Mouse (Mus musculus) embryonic facial prominence, embryonic 15.5 days (tissue): Measurements from ENCODE around the gene Icam1. TPM values are rescaled to one million over a fixed set of nuclear protein-coding genes. Genes with fewer than 3 reads are reported as not detected.

Experiments
- ATAC-seq: fragments of 200-750 bp; cut with Nextera tagmentation; 2 replicates; pipeline ENCODE4 v1.8.0; 2017; ENCODE audit warnings: low read depth, moderate TSS enrichment; ENCODE audit not compliant: insufficient number of reproducible peaks, low FRiP score, low TSS enrichment
- H3K27ac ChIP-seq: fragments of 300-500 bp; sonication (generic); replicated peaks from 2 replicates; pipeline ENCODE4 v1.5.1; 2015; ENCODE audit warnings: mild to moderate bottlenecking, inconsistent platforms
- H3K27me3 ChIP-seq: fragments of 300-500 bp; sonication (generic); 2 replicates; pipeline ENCODE4 v1.6.1; 2015; ENCODE audit warnings: inconsistent platforms
- H3K36me3 ChIP-seq: fragments of 300-500 bp; sonication (generic); 2 replicates; pipeline ENCODE4 v1.6.1; 2015; ENCODE audit warnings: mild to moderate bottlenecking, inconsistent platforms
- H3K4me1 ChIP-seq: fragments of 300-500 bp; sonication (generic); 2 replicates; pipeline ENCODE4 v1.6.1; 2015; ENCODE audit warnings: inconsistent platforms
- H3K4me2 ChIP-seq: fragments of 300-500 bp; sonication (generic); replicated peaks from 2 replicates; pipeline ENCODE4 v1.6.1; 2015; ENCODE audit warnings: mild to moderate bottlenecking, inconsistent platforms
- H3K4me3 ChIP-seq: fragments of 300-500 bp; sonication (generic); replicated peaks from 2 replicates; pipeline ENCODE4 v1.5.1; 2015; ENCODE audit warnings: mild to moderate bottlenecking, inconsistent platforms
- H3K9ac ChIP-seq: fragments of 300-500 bp; sonication (generic); 2 replicates; pipeline ENCODE4 v1.6.1; 2015; ENCODE audit warnings: inconsistent platforms
- H3K9me3 ChIP-seq: fragments of 300-500 bp; sonication (generic); replicated peaks from 2 replicates; pipeline ENCODE4 v1.6.1; 2016; ENCODE audit warnings: inconsistent platforms
- WGBS: fragments of 180-500 bp; shearing (Covaris S2); methylation state at CpG from one replicate; pipeline ENCODE4 v1.1.7; 2015; 5-methylcytosine and 5-hydroxymethylcytosine counted together
- polyA plus RNA-seq: library from polyadenylated mRNA; unstranded; fragments of >200 nt; fragmentation: Nextera tagmentation; extraction: Ambion mirVana; gene quantifications from 2 replicates; pipeline ENCODE4 v1.2.1, GENCODE M21; 2015

Icam1 gene
- 20.7 and 21.7 TPM in 2 replicates for polyA plus RNA-seq

GRCm38 (mm10) chr9:21015571-21016130, at the start of gene Icam1:
TSS of gene Icam1 (plus strand) at chr9:21015985.
- Histone ChIP-seq H3K9ac (peak within 1 kb of the TSS; percentile 37), H3K4me2 (peak within 1 kb of the TSS; percentile 75), H3K36me3 (no peaks in the 10 kb centered on the region), H3K4me1 (peaks cover 26% of the 10 kb centered on the region), H3K27ac (peak within 1 kb of the TSS; percentile 48), H3K4me3 (peak within 1 kb of the TSS; percentile 49), H3K27me3 (peaks cover 35% of the 10 kb centered on the region), H3K9me3 (no peaks in the 10 kb centered on the region)
- ATAC-seq: peak; percentile 51; the same call in 1 of the 2 replicates
- WGBS: under 1% methylated on average over 30 of the region's 30 CpGs

DNA sequence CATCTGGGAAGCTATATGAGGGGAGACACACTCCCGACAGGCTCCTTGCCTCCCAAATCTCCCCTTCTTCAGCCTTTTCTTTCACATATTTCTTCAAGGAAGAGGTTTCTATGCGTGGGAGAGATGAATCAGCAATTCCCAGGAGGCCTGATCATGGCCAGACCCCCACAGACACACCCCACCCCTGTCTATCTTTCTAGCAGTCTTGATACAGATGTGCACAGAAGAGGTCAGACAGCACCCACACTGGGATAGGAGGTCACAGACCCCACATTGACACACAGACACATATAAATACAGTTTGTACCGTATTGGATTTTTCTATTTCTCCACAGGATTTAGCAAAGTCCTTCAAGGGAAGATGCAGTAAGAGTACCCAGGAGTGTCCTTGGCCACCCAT, 49.8 kb upstream of the Icam1 start:
- no peak for ATAC-seq
- H3K4me2 ChIP-seq: no peak overlapping the region
- peaks cover 19% of the 10 kb centered on the region for H3K4me1 ChIP-seq
- no peak overlapping the region for H3K9ac ChIP-seq
- no peaks in the 10 kb centered on the region for H3K27me3 ChIP-seq
- H3K9me3 ChIP-seq: no peaks in the 10 kb centered on the region
- peaks cover 61% of the 10 kb centered on the region for H3K36me3 ChIP-seq
- H3K27ac ChIP-seq: no peak overlapping the region
- WGBS: 77% methylated on average over 3 of the region's 3 CpGs
- no peak overlapping the region for H3K4me3 ChIP-seq

DNA sequence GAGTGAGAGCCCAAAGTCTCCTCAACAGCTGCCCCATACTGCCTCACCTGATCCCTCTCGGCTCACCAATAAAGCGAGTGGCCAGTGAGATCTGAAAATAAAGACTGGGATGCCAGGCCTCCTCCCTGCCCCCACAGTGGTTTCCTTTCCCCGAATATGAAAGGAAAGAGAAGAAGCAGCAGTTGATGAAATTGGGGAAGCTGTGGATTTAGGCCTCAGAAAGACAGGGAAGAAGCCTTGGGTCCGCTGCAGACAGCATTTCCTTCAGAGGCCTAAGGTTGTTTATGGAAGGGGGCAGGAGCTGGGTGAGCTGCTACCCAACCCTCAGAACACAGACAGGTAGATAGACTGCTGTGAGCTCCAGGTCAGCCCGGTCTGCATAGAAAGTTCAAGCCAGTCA, 49.0 kb upstream of the Icam1 start:
- WGBS: 86% methylated on average over 5 of the region's 5 CpGs
- no peak overlapping the region for H3K27ac ChIP-seq
- peaks cover 26% of the 10 kb centered on the region for H3K4me1 ChIP-seq
- no peaks in the 10 kb centered on the region for H3K9me3 ChIP-seq
- no peak overlapping the region for H3K9ac ChIP-seq
- H3K4me3 ChIP-seq: no peak overlapping the region
- peaks cover 61% of the 10 kb centered on the region for H3K36me3 ChIP-seq
- no peak overlapping the region for H3K4me2 ChIP-seq
- no peak for ATAC-seq
- H3K27me3 ChIP-seq: no peaks in the 10 kb centered on the region

GRCm38 (mm10) chr9:20971751-20972140, 44.0 kb upstream of the Icam1 start:
- peaks cover 61% of the 10 kb centered on the region for H3K4me1 ChIP-seq
- ATAC-seq: peak; percentile 67
- whole genome bisulfite sequencing: 15% methylated on average over 7 of the region's 7 CpGs
- H3K36me3 ChIP-seq: peaks cover 31% of the 10 kb centered on the region
- H3K4me3 ChIP-seq: peak overlapping the region; percentile 97
- H3K27me3 ChIP-seq: no peaks in the 10 kb centered on the region
- H3K9ac ChIP-seq: no peak overlapping the region
- H3K9me3 ChIP-seq: no peaks in the 10 kb centered on the region
- peak overlapping the region; percentile 85 for H3K4me2 ChIP-seq
- H3K27ac ChIP-seq: peak overlapping the region; percentile 99

DNA sequence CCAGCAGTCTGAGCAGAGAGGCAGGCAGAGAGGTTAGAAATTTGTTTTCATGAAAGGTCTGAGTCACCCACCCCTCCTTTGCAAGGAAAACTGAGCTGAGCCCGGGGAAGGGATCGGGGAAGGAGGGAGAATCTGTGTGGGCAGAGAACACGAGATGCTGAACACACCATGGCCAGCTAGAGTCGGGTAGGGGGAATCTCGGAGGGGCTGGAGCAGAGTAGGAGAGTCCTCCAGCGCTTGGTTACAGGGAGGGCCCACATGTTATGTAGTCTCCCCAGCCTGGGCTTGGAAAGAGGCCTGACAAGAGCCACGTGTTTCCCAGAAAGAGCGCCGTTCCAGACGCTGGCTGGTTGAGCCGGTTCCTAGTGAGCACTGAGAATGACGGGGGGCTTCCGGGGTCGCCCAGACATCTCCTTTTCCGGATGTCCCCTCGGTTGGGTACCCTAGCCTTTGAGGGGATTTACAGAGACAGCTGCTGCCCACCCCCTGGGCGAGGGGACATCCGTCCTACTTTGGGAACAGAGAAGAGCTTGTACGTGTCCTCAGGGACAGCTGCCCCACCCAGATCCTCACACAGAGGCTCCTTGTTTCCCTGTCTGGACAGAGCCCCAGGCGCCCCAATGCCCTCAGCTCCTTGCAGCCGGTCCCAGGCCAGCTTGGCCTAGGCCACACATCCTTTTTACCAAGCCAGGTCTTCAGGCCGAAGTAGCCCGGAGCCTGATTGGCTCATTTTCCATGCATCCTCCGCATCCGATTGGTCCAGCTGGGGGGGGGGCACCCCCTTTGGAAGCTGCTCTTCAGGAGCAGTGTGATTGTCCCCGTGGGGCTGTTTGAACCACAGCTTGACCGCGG, 43.4 kb upstream of the Icam1 start:
- Histone ChIP-seq H3K27me3 (no peaks in the 10 kb centered on the region), H3K4me3 (peak overlapping the region; percentile 97), H3K9me3 (no peaks in the 10 kb centered on the region), H3K4me2 (peak overlapping the region; percentile 85), H3K36me3 (peaks cover 24% of the 10 kb centered on the region), H3K4me1 (peaks cover 65% of the 10 kb centered on the region), H3K9ac (peak overlapping the region; percentile 44; the same call in 1 of the 2 replicates), H3K27ac (peak overlapping the region; percentile 99)
- peak; percentile 77 for ATAC-seq
- WGBS: 3% methylated on average over 28 of the region's 28 CpGs

- Histone ChIP-seq H3K4me3 (peak overlapping the region; percentile 97), H3K4me1 (peaks cover 68% of the 10 kb centered on the region), H3K4me2 (peak overlapping the region; percentile 85), H3K9me3 (no peaks in the 10 kb centered on the region), H3K27me3 (no peaks in the 10 kb centered on the region), H3K27ac (peak overlapping the region; percentile 99), H3K36me3 (peaks cover 17% of the 10 kb centered on the region), H3K9ac (0 out of 2 replicates have a peak overlapping the region, but pooled peaks have one; percentile 44)
- no peak for ATAC-seq
- 55% methylated on average over 4 of the region's 4 CpGs for WGBS
Measured at GRCm38 (mm10) chr9:20973001-20973681, 42.6 kb upstream of the Icam1 start.

- Histone ChIP-seq H3K27me3 (no peaks in the 10 kb centered on the region), H3K4me3 (peak overlapping the region; percentile 97), H3K9ac (peak overlapping the region; percentile 26), H3K4me1 (peaks cover 72% of the 10 kb centered on the region), H3K36me3 (peaks cover 11% of the 10 kb centered on the region), H3K9me3 (no peaks in the 10 kb centered on the region), H3K4me2 (peak overlapping the region; percentile 85), H3K27ac (peak overlapping the region; percentile 99)
- no peak for ATAC-seq
- 25% methylated on average over 5 of the region's 6 CpGs for WGBS
Measured at GRCm38 (mm10) chr9:20973682-20974075, 42.1 kb upstream of the Icam1 start.

DNA sequence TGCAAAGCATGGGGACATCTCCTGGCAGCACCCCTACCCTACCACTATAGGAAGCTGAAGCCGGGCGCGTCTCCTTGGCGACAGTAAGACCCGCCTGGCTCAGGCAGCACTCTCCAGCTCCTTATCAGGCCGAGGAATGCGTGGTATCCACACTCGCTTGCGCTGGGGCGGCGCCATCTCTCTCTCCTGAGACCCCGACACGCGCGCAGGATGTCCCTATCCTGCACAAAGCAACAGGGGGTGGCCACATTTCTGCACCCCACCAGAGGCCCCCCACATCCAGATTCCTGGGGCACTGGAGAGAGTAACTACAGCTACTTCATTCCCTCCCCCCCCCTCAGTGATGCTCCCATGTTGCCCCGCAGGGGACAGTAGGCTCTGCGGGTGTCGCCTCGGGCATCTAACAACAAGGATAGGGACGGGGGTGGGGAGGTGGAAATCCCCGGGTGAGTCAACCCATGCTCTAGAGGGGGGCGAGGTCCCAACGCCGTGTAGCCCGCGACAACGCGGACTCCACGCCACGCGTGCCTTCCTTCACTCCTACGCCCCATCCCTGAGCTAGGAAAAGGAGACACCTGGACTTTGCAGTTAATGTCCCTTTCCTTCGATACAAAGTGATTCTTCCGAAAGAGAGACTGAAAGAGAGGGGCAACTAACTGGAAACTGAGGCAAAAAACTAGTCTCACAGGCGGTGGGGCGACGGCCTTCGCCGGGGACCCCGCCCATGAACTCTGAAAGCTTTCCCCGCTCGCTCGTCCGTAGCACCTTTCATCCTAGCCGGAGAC, 40.2 kb upstream of the Icam1 start:
- no peaks in the 10 kb centered on the region for H3K27me3 ChIP-seq
- peak overlapping the region; percentile 99 for H3K27ac ChIP-seq
- under 1% methylated on average over 45 of the region's 45 CpGs for WGBS
- H3K9me3 ChIP-seq: no peaks in the 10 kb centered on the region
- H3K4me1 ChIP-seq: peaks cover 71% of the 10 kb centered on the region
- H3K4me3 ChIP-seq: peak overlapping the region; percentile 97
- H3K9ac ChIP-seq: peak overlapping the region; percentile 94
- no peak for ATAC-seq
- peak overlapping the region; percentile 85 for H3K4me2 ChIP-seq
- H3K36me3 ChIP-seq: no peaks in the 10 kb centered on the region

- peak; percentile 78 for ATAC-seq
- Histone ChIP-seq H3K9me3 (no peaks in the 10 kb centered on the region), H3K27ac (peak within 1 kb of the TSS; percentile 99), H3K36me3 (no peaks in the 10 kb centered on the region), H3K4me3 (peak within 1 kb of the TSS; percentile 97), H3K9ac (peak within 1 kb of the TSS; percentile 94), H3K4me1 (peaks cover 64% of the 10 kb centered on the region), H3K27me3 (no peaks in the 10 kb centered on the region), H3K4me2 (peak within 1 kb of the TSS; percentile 85)
- WGBS: under 1% methylated on average over 45 of the region's 47 CpGs
Measured at GRCm38 (mm10) chr9:20976216-20976960, 39.4 kb upstream of the Icam1 start, which contains the start of gene S1pr2. TSS of gene S1pr2 (minus strand) at chr9:20976781.
